Mouse (Mus musculus) hindbrain, embryonic 11.5 days (tissue): ENCODE results near the gene Rpl23. TPM values are rescaled to one million over a fixed set of nuclear protein-coding genes. Genes with fewer than 3 reads are reported as not detected.

Source experiments
- ATAC-seq: fragments of 200-750 bp; cut with Nextera tagmentation; 2 replicates; pipeline ENCODE4 v1.8.0; 2017; ENCODE audit warnings: mild to moderate bottlenecking, moderate TSS enrichment, moderate library complexity; ENCODE audit not compliant: low FRiP score
- DNase-seq: peaks from one replicate; pipeline ENCODE4 v3.0.0-alpha.2; 2015; ENCODE audit warnings: low spot score
- H3K27ac ChIP-seq: fragments of 300-500 bp; sonication (generic); 2 replicates; pipeline ENCODE4 v1.5.1; 2014; ENCODE audit warnings: mild to moderate bottlenecking, low read depth, low read length
- H3K27me3 ChIP-seq: fragments of 300-500 bp; sonication (generic); 2 replicates; pipeline ENCODE4 v1.6.1; 2014; ENCODE audit warnings: mild to moderate bottlenecking, low read length, moderate library complexity, mixed read lengths; ENCODE audit not compliant: control insufficient read depth, insufficient read depth
- H3K36me3 ChIP-seq: fragments of 300-500 bp; sonication (generic); 2 replicates; pipeline ENCODE4 v1.6.1; 2014; ENCODE audit warnings: mild to moderate bottlenecking, low read length, moderate library complexity, mixed read lengths; ENCODE audit not compliant: control insufficient read depth, insufficient read depth
- H3K4me1 ChIP-seq: fragments of 300-500 bp; sonication (generic); replicated peaks from 2 replicates; pipeline ENCODE4 v1.6.1; 2014; ENCODE audit warnings: low read length, mixed read lengths; ENCODE audit not compliant: control insufficient read depth, insufficient read depth
- H3K4me2 ChIP-seq: fragments of 300-500 bp; sonication (generic); replicated peaks from 2 replicates; pipeline ENCODE4 v1.6.1; 2014; ENCODE audit warnings: mild to moderate bottlenecking, low read depth, low read length
- H3K4me3 ChIP-seq: fragments of 300-500 bp; sonication (generic); 2 replicates; pipeline ENCODE4 v1.5.1; 2014; ENCODE audit warnings: low read depth, low read length
- H3K9ac ChIP-seq: fragments of 300-500 bp; sonication (generic); 2 replicates; pipeline ENCODE4 v1.6.1; 2014; ENCODE audit warnings: low read depth, low read length
- H3K9me3 ChIP-seq: fragments of 300-500 bp; sonication (generic); 2 replicates; pipeline ENCODE4 v1.6.1; 2016; ENCODE audit warnings: low read length; ENCODE audit not compliant: control insufficient read depth
- WGBS: fragments of 180-500 bp; shearing (Covaris S2); extraction: QIAGEN DNeasy Blood & Tissue Kit; methylation state at CpG from one replicate; pipeline ENCODE4 v1.1.7; 2014; 5-methylcytosine and 5-hydroxymethylcytosine counted together
- polyA plus RNA-seq: library from polyadenylated mRNA; unstranded; fragments of >200 nt; fragmentation: Nextera tagmentation; extraction: Ambion mirVana; gene quantifications from 2 replicates; pipeline ENCODE4 v1.2.1, GENCODE M21; 2014

Rpl23 gene
- 437 and 458 TPM in 2 replicates for polyA plus RNA-seq

- Histone ChIP-seq H3K9ac (peak within 1 kb of the TSS; percentile 97), H3K4me2 (peak within 1 kb of the TSS; percentile 78)
- under 1% methylated on average over 66 of the region's 67 CpGs for WGBS
Measured at GRCm38 (mm10) chr11:97781832-97782563, at the start of gene Rpl23. Gene Rpl23, minus strand, starts transcription at chr11:97782437.

GRCm38 (mm10) chr11:97832001-97832400 lies 49.8 kb upstream of the Rpl23 start:
- H3K9me3 ChIP-seq = no peaks in the 10 kb centered on the region
- no peak overlapping the region for H3K4me2 ChIP-seq
- H3K36me3 ChIP-seq = peaks cover 3% of the 10 kb centered on the region; the same call in 1 of the 2 replicates
- DNase-seq (no peak), ATAC-seq (no peak)
- H3K4me1 ChIP-seq = no peaks in the 10 kb centered on the region
- no peak overlapping the region for H3K9ac ChIP-seq
- WGBS = 80% methylated on average over 11 of the region's 11 CpGs
- H3K27ac ChIP-seq = no peak overlapping the region
- no peaks in the 10 kb centered on the region for H3K27me3 ChIP-seq
- no peak overlapping the region for H3K4me3 ChIP-seq

More at GRCm38 (mm10) chr11:97781832-97782563, at the start of gene Rpl23:
- Histone ChIP-seq H3K27me3 (no peaks in the 10 kb centered on the region), H3K27ac (peak within 1 kb of the TSS; percentile 90), H3K4me1 (peaks cover 4% of the 10 kb centered on the region; the same call in 1 of the 2 replicates), H3K4me3 (peak within 1 kb of the TSS; percentile 99), H3K36me3 (peaks cover 11% of the 10 kb centered on the region; the same call in 1 of the 2 replicates), H3K9me3 (no peaks in the 10 kb centered on the region)
- DNase-seq (peak; percentile 100), ATAC-seq (peak; percentile 95)

GRCm38 (mm10) chr11:97830501-97830900 lies 48.3 kb upstream of the Rpl23 start:
- no peaks in the 10 kb centered on the region for H3K4me1 ChIP-seq
- 85% methylated on average over 6 of the region's 6 CpGs for WGBS
- ATAC-seq (no peak), DNase-seq (no peak)
- no peaks in the 10 kb centered on the region for H3K27me3 ChIP-seq
- no peak overlapping the region for H3K4me3 ChIP-seq
- no peak overlapping the region for H3K4me2 ChIP-seq
- 0 out of 2 replicates have a peak, but pooled peaks cover 3% of the 10 kb centered on the region for H3K36me3 ChIP-seq
- H3K27ac ChIP-seq = no peak overlapping the region
- no peaks in the 10 kb centered on the region for H3K9me3 ChIP-seq
- H3K9ac ChIP-seq = no peak overlapping the region

- H3K36me3 ChIP-seq = 0 out of 2 replicates have a peak, but pooled peaks cover 3% of the 10 kb centered on the region
- no peaks in the 10 kb centered on the region for H3K9me3 ChIP-seq
- no peaks in the 10 kb centered on the region for H3K27me3 ChIP-seq
- no peak overlapping the region for H3K4me3 ChIP-seq
- H3K9ac ChIP-seq = no peak overlapping the region
- no peaks in the 10 kb centered on the region for H3K4me1 ChIP-seq
- no peak overlapping the region for H3K4me2 ChIP-seq
- no peak for ATAC-seq
- no peak for DNase-seq
- H3K27ac ChIP-seq = no peak overlapping the region
- 84% methylated on average over 12 of the region's 12 CpGs for WGBS
Measured at GRCm38 (mm10) chr11:97829913-97830476, 47.8 kb upstream of the Rpl23 start.

GRCm38 (mm10) chr11:97829365-97829764 lies 47.1 kb upstream of the Rpl23 start:
- no peaks in the 10 kb centered on the region for H3K9me3 ChIP-seq
- no peaks in the 10 kb centered on the region for H3K36me3 ChIP-seq
- no peak overlapping the region for H3K27ac ChIP-seq
- WGBS = 95% methylated on average over 7 of the region's 7 CpGs
- no peaks in the 10 kb centered on the region for H3K4me1 ChIP-seq
- no peak for DNase-seq
- no peak overlapping the region for H3K4me2 ChIP-seq
- H3K9ac ChIP-seq = no peak overlapping the region
- ATAC-seq = no peak
- H3K27me3 ChIP-seq = no peaks in the 10 kb centered on the region
- H3K4me3 ChIP-seq = no peak overlapping the region

- 88% methylated on average over 6 of the region's 6 CpGs for WGBS
- H3K36me3 ChIP-seq = no peaks in the 10 kb centered on the region; the same call in 1 of the 2 replicates
Measured at GRCm38 (mm10) chr11:97827654-97828053, 45.4 kb upstream of the Rpl23 start.

GRCm38 (mm10) chr11:97826414-97826813 lies 44.2 kb upstream of the Rpl23 start:
- no peak overlapping the region for H3K9ac ChIP-seq
- no peak overlapping the region for H3K4me3 ChIP-seq
- ATAC-seq (no peak), DNase-seq (no peak)
- H3K9me3 ChIP-seq = no peaks in the 10 kb centered on the region
- H3K27me3 ChIP-seq = no peaks in the 10 kb centered on the region
- H3K4me1 ChIP-seq = no peaks in the 10 kb centered on the region
- no peak overlapping the region for H3K27ac ChIP-seq
- no peak overlapping the region for H3K4me2 ChIP-seq
- H3K36me3 ChIP-seq = no peaks in the 10 kb centered on the region; the same call in 1 of the 2 replicates
- WGBS = 78% methylated on average over 7 of the region's 7 CpGs

More at GRCm38 (mm10) chr11:97827654-97828053, 45.4 kb upstream of the Rpl23 start:
- Histone ChIP-seq H3K9me3 (no peaks in the 10 kb centered on the region), H3K4me2 (no peak overlapping the region), H3K4me1 (no peaks in the 10 kb centered on the region), H3K27ac (no peak overlapping the region), H3K27me3 (no peaks in the 10 kb centered on the region), H3K9ac (no peak overlapping the region), H3K4me3 (no peak overlapping the region)
- ATAC-seq = no peak
- no peak for DNase-seq

GRCm38 (mm10) chr11:97825971-97826370 lies 43.7 kb upstream of the Rpl23 start:
- WGBS = 90% methylated on average over 9 of the region's 9 CpGs
- no peaks in the 10 kb centered on the region for H3K9me3 ChIP-seq
- no peak overlapping the region for H3K4me3 ChIP-seq
- no peaks in the 10 kb centered on the region; the same call in 1 of the 2 replicates for H3K36me3 ChIP-seq
- ATAC-seq (no peak), DNase-seq (no peak)
- H3K4me1 ChIP-seq = no peaks in the 10 kb centered on the region
- no peaks in the 10 kb centered on the region for H3K27me3 ChIP-seq
- H3K9ac ChIP-seq = no peak overlapping the region
- no peak overlapping the region for H3K4me2 ChIP-seq
- no peak overlapping the region for H3K27ac ChIP-seq
